In the genomic region with DNA sequence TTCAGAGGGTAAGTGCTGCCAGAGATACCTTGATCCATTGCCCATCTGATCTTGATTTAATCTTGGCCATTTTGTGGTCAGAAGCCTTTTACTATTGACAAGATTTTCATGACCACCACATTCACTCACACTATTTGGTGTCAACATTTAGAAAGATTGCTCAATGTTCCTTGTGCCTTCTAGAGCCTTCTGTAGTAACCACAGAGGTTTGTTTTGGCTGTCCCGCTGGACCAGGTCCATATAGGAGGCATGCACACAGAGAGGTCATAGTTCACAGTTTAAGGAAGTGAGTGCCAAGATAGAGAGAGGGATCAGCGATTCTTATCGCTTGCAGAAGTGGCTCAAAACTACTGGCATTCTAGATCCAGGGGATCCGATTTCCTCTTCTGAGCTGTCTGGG, we compare ENCODE assay signal across 12 mouse cellular contexts. TPM values are rescaled to one million over a fixed set of nuclear protein-coding genes. Genes with fewer than 3 reads are reported as not detected.
DNase-seq lines count a peak whose midpoint lies in the region.
"Had no signal": no experiment of that assay in that cellular context is flagged by ENCODE, and none has a peak within 500 bp of the region (broad histone marks: within the 10 kb centered on the region; RNA-seq: fewer than 3 reads in every experiment).

No protein-coding gene starts in this region.

- H3K4me3 ChIP-seq in macrophage (ENCODE audit: inconsistent target), result no peak overlapping the region
- H3K4me3 ChIP-seq: heart, adult 2 months; megakaryocyte, embryonic 14.5 days; neural tube, embryonic 12.5 days had no signal

- H3K27ac ChIP-seq in macrophage, result peak overlapping the region; percentile 99
- H3K27ac ChIP-seq: heart, adult 2 months; neural tube, embryonic 12.5 days had no signal

- DNase-seq in kidney, adult 8-10 months, result peak; percentile 10 to 31
- no peak for DNase-seq in kidney, adult 18-20 months
- DNase-seq in NIH3T3 (ENCODE audit: low read depth), result peak; percentile 89
- DNase-seq in gonadal fat pad, adult 2 months (ENCODE audit: low read depth), result peak; percentile 89
- no peak for DNase-seq in embryo, embryonic 10 days (ENCODE audit: low spot score)
- no peak for DNase-seq in left cerebral cortex, adult 8-10 months (ENCODE audit: low spot score in 2 of 2)
- no peak for DNase-seq in retina, postnatal 1 day
- DNase-seq: kidney, postnatal 4 days had no signal

- no peaks in the 10 kb centered on the region for H3K36me3 ChIP-seq in macrophage (ENCODE audit: inconsistent target)
- H3K36me3 ChIP-seq: neural tube, embryonic 12.5 days had no signal

- no peaks in the 10 kb centered on the region; the same call in 1 of the 2 replicates for H3K79me2 ChIP-seq in macrophage (ENCODE audit: inconsistent target)

- WGBS in macrophage (ENCODE audit: missing documents), result 1% methylated on average over 4 of the region's 4 CpGs

RNA-seq across cellular contexts. Expression of a gene that starts 48.7 kb away (rescaled TPM):
- 16.9 and 20.1 TPM in 2 replicates for polyA plus RNA-seq in gonadal fat pad, adult 2 months (2012; rRNA removed)
- 100 to 1,000 TPM in 15 of 26 experiments, 10 to 100 TPM in 11; 16.5 to 157 (median 107) TPM for total RNA-seq in macrophage (2018; cell fraction: chromatin; rRNA removed)
- 100 to 1,000 TPM; 154 to 389 (median 241) TPM for total RNA-seq in macrophage (2018; cell fraction: cytosol; rRNA removed)
- total RNA-seq in macrophage (2018; cell fraction: nucleus; rRNA removed), result 100 to 1,000 TPM in 25 of 26 experiments, 10 to 100 TPM in 1; 88.6 to 676 (median 368) TPM
- 156 to 277 TPM (median 258 TPM) in 3 replicates for polyA plus RNA-seq in macrophage (2018)
- 1 to 10 TPM; 3.2 to 4.4 (median 3.3) TPM for total RNA-seq in left cerebral cortex, adult 8-10 months (2022)

Comparison
In these comparisons a context has a peak if more than half of its experiments do, and no peak if none do; other contexts are left out.
1. DNase-seq: peak in kidney, adult 8-10 months (2 of 2), NIH3T3 (single experiment) and gonadal fat pad, adult 2 months (single experiment); none in kidney, adult 18-20 months (single experiment), embryo, embryonic 10 days (single experiment), left cerebral cortex, adult 8-10 months (0 of 2) and retina, postnatal 1 day (single experiment).